Mouse (Mus musculus) olfactory bulb, adult 2 months (tissue): ENCODE data around the gene Nrgn.

Experiments used
- CTCF ChIP-seq: fragments of 200-500 bp; IDR thresholded peaks from 2 replicates; pipeline ENCODE4 v1.5.1; 2012; ENCODE audit warnings: low read depth, mild to moderate bottlenecking, low read length, moderate library complexity; ENCODE audit not compliant: insufficient read depth
- POLR2A ChIP-seq: fragments of 200-500 bp; IDR thresholded peaks from 2 replicates; pipeline ENCODE4 v1.6.1; 2012; ENCODE audit warnings: mild to moderate bottlenecking, low read depth, low read length, moderate library complexity; ENCODE audit not compliant: insufficient read depth

DNA sequence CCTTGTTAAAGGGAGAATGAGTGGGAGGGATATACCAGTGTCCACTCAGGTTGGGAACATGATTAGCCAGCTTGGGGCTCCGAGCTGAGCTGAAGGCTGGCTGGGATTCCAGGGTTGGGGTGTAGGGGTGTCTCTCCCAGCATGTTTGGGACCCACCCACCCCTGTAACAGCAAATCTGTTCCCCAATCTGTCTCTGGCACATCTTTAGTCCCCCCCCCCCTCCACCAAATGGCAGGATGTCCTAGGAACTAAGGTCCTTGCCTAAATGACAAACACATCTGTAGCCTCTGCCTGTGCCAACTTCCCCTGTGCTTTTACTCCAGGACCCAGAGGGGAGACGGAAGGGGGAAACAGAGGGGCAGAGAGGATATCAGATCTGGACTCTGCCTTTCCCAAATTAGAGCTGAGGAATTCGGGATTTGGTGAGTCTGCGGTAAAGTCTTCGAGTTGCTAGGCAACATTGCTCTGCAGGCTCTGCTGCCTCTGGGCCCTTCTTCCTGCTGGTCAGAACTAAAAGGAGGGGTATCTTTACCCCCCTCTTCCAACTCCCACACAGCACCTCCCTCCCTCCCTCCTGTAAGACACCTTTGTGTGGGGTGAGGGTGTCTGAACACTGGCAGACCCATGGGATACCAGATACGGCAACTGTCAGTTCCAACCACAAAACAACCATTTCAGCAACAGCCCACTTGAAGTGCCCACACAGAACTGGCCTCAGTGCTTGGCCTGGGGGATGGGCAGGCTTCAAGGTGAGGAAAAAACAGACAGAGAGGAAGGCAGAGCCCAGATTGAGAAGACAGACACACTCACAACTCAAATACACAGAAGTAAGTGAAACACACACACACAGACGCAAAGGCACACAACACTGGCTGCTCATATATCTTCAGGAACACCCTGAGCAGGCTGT lies 2.4 kb upstream of the Nrgn start, which contains the start of gene Siae:
- TF ChIP-seq CTCF (no peak), POLR2A (no peak)
